Mouse (Mus musculus): ENCODE data around the gene Mitf.

The Mitf gene

GRCm38 (mm10) chr6:97821811-97822210, 15.0 kb downstream of the Mitf start:
- no peak for DNase-seq (ENCODE audit: extremely low spot score)

GRCm38 (mm10) chr6:97826642-97827275, 19.9 kb downstream of the Mitf start:
- no peak for DNase-seq (ENCODE audit: extremely low spot score)

- DNase-seq (ENCODE audit: extremely low spot score): no peak
Measured at GRCm38 (mm10) chr6:97828021-97828420, 21.2 kb downstream of the Mitf start.

- DNase-seq (ENCODE audit: extremely low spot score): no peak
Measured at GRCm38 (mm10) chr6:97828822-97829719, 22.2 kb downstream of the Mitf start.

GRCm38 (mm10) chr6:97832501-97832900, 25.6 kb downstream of the Mitf start:
- no peak for DNase-seq (ENCODE audit: extremely low spot score)

GRCm38 (mm10) chr6:97836176-97836575, 29.3 kb downstream of the Mitf start:
- no peak for DNase-seq (ENCODE audit: extremely low spot score)

- DNase-seq (ENCODE audit: extremely low spot score): no peak
Measured at GRCm38 (mm10) chr6:97837711-97838110, 30.9 kb downstream of the Mitf start.

GRCm38 (mm10) chr6:97839568-97839967, 32.7 kb downstream of the Mitf start:
- DNase-seq (ENCODE audit: extremely low spot score): no peak

GRCm38 (mm10) chr6:97844112-97844511, 37.3 kb downstream of the Mitf start:
- DNase-seq (ENCODE audit: extremely low spot score): no peak

- DNase-seq (ENCODE audit: extremely low spot score): no peak
Measured at GRCm38 (mm10) chr6:97848191-97848857, 41.5 kb downstream of the Mitf start.

GRCm38 (mm10) chr6:97854236-97854635, 47.4 kb downstream of the Mitf start:
- no peak for DNase-seq (ENCODE audit: extremely low spot score)

- DNase-seq (ENCODE audit: extremely low spot score): no peak
Measured at GRCm38 (mm10) chr6:97855420-97856170, 48.7 kb downstream of the Mitf start.

GRCm38 (mm10) chr6:97856502-97856901, 49.6 kb downstream of the Mitf start:
- DNase-seq (ENCODE audit: extremely low spot score): no peak

GRCm38 (mm10) chr6:97857690-97858089, 50.8 kb downstream of the Mitf start:
- DNase-seq (ENCODE audit: extremely low spot score): no peak

- no peak for DNase-seq (ENCODE audit: extremely low spot score)
Measured at GRCm38 (mm10) chr6:97866575-97866974, 59.7 kb downstream of the Mitf start.

- no peak for DNase-seq (ENCODE audit: extremely low spot score)
Measured at GRCm38 (mm10) chr6:97868005-97868404, 61.2 kb downstream of the Mitf start.

- DNase-seq (ENCODE audit: extremely low spot score): no peak
Measured at GRCm38 (mm10) chr6:97869953-97870352, 63.1 kb downstream of the Mitf start.

- no peak for DNase-seq (ENCODE audit: extremely low spot score)
Measured at GRCm38 (mm10) chr6:97871296-97872030, 64.6 kb downstream of the Mitf start.

- DNase-seq (ENCODE audit: extremely low spot score): no peak
Measured at GRCm38 (mm10) chr6:97873102-97873501, 66.2 kb downstream of the Mitf start.

GRCm38 (mm10) chr6:97876990-97877389, 70.1 kb downstream of the Mitf start:
- DNase-seq (ENCODE audit: extremely low spot score): no peak

GRCm38 (mm10) chr6:97877492-97877891, 70.6 kb downstream of the Mitf start:
- DNase-seq (ENCODE audit: extremely low spot score): no peak
